Mouse (Mus musculus) thymus, adult 2 months (tissue): ENCODE data around the gene Serpinb9b. TPM values are rescaled to one million over a fixed set of nuclear protein-coding genes. Genes with fewer than 3 reads are reported as not detected.
"Not testable (repeated sequence)": the region's sequence is repeated elsewhere in the genome, so short reads cannot be mapped to it uniquely, and the experiment has no call there.

Source experiments
- DNase-seq: peaks from one replicate; pipeline ENCODE4 v3.0.0; 2021
- H3K27ac ChIP-seq: fragments of 200-500 bp; 2 replicates; pipeline ENCODE4 v1.5.1; 2012; ENCODE audit warnings: low read length, control low read depth; ENCODE audit not compliant: control insufficient read depth, insufficient read depth
- H3K27me3 ChIP-seq: fragments of 200-500 bp; 2 replicates; pipeline ENCODE4 v1.6.1; 2012; ENCODE audit warnings: mild to moderate bottlenecking, low read length, moderate library complexity, mixed read lengths; ENCODE audit not compliant: control insufficient read depth, insufficient read depth
- H3K36me3 ChIP-seq: fragments of 200-500 bp; 2 replicates; pipeline ENCODE4 v1.6.1; 2012; ENCODE audit warnings: mild to moderate bottlenecking, low read length, moderate library complexity; ENCODE audit not compliant: control insufficient read depth, insufficient read depth
- H3K4me1 ChIP-seq: fragments of 200-500 bp; replicated peaks from 2 replicates; pipeline ENCODE4 v1.6.1; 2012; ENCODE audit warnings: low read length; ENCODE audit not compliant: control insufficient read depth, insufficient read depth
- H3K4me3 ChIP-seq: fragments of 200-500 bp; 2 replicates; pipeline ENCODE4 v1.5.1; 2012; ENCODE audit warnings: mild to moderate bottlenecking, low read length, control low read depth, moderate library complexity; ENCODE audit not compliant: control insufficient read depth, insufficient read depth
- CTCF ChIP-seq: fragments of 200-500 bp; IDR thresholded peaks from 2 replicates; pipeline ENCODE4 v1.5.1; 2012; ENCODE audit warnings: mild to moderate bottlenecking, control low read depth, low read length, moderate library complexity, borderline replicate concordance; ENCODE audit not compliant: control insufficient read depth, poor library complexity, insufficient read depth; ENCODE audit errors: extremely low read depth
- POLR2A ChIP-seq: fragments of 200-500 bp; IDR thresholded peaks from 2 replicates; pipeline ENCODE4 v1.6.1; 2012; ENCODE audit warnings: mild to moderate bottlenecking, low read length, control low read depth, moderate library complexity; ENCODE audit not compliant: control insufficient read depth, poor library complexity, insufficient read depth; ENCODE audit errors: extremely low read depth
- WGBS: fragments of 180-500 bp; shearing (Covaris S2); methylation state at CpG from one replicate; pipeline ENCODE4 v1.1.7; 2018; 5-methylcytosine and 5-hydroxymethylcytosine counted together
- polyA plus RNA-seq: library from polyadenylated mRNA; depleted of rRNA; stranded (reverse); fragments of >200 nt; gene quantifications from 2 replicates; pipeline ENCODE4 v1.2.3, GENCODE M21; 2012

The Serpinb9b gene
- polyA plus RNA-seq, 1 experiment = 0.34 TPM

DNA sequence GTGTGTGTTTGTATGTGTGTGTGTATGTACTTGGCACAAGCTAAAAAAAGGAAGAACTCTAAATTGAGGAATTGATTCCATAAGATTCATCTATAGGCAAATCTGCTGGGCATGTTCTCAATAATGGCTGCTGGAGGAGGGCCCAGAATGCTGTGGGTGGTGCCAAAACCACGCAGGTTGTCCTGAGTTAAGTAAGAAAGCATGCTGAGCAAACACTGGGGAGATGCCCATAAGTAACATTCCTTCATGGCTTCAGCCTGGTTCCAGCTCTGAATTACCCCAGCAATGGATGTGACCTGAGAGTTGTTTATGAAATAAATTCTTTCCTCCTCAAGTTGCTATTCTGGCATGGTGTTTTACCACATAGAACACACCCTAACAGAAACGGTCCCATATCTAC is 13.9 kb upstream of the Serpinb9b start:
- Histone ChIP-seq H3K4me3 (no peak overlapping the region), H3K27ac (no peak overlapping the region), H3K36me3 (0 out of 2 replicates have a peak, but pooled peaks cover 6% of the 10 kb centered on the region), H3K4me1 (no peaks in the 10 kb centered on the region), H3K27me3 (no peaks in the 10 kb centered on the region)
- TF ChIP-seq CTCF (no peak), POLR2A (no peak)
- DNase-seq = no peak
- WGBS = 89% methylated on average over 2 of the region's 2 CpGs

DNA sequence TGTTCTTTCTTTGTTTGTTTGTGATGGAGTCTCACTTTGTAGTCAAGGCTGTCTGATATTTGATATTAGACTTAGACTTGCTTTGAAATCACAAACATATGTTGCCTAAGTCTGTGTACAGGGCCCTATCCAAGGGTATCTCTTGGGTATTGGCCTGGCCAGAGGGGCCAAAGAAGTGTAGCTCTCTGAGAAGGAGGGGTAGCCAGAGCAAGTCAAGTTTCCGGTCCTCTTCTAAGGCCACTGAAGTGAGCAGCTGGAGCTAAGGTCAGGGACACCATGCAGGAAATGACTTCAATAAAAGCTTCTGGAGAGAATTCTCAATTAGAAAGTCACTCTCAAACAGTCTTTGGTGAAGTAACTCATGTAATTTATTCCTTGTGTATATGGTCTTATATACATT is 4.8 kb upstream of the Serpinb9b start:
- no peaks in the 10 kb centered on the region for H3K36me3 ChIP-seq
- DNase-seq = no peak
- no peaks in the 10 kb centered on the region for H3K27me3 ChIP-seq
- WGBS = 88% methylated on average over 1 of the region's 1 CpGs
- H3K4me3 ChIP-seq = no peak overlapping the region
- no peaks in the 10 kb centered on the region for H3K4me1 ChIP-seq
- H3K27ac ChIP-seq = no peak overlapping the region
- no peak for TF ChIP-seq CTCF
- no peak for TF ChIP-seq POLR2A

DNA sequence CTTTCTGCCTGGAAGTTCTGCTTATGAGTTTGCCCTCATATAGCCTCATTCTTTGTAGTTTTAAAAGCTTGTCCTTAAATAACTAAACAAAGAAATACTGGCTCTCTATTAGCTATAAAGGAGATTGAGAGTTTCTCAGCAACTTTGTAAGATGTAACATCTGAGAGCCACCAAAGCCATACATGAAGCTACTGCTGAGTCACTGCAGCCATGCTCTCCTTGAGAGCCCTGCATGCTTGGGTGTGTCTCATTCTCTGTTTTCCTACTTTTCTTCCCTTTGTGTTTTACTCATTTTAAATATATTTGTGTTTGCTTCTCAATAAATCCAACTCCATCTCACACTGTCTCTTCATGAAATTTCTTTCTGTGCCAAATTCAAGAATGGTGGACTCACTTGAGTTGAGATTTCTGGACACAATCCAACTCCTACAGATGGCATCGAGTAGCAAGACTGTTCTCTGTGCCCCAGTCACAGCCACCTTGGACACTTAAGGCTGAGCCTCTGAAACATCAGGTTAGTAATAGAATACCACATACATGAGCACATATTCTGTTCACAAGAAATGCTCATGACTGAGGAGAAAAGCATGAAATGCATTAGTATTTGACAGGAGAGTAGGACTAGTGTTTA is 674 bp upstream of the Serpinb9b start:
- DNase-seq = no peak
- no peak overlapping the region for H3K27ac ChIP-seq
- no peaks in the 10 kb centered on the region for H3K36me3 ChIP-seq
- H3K4me3 ChIP-seq = no peak overlapping the region
- TF ChIP-seq CTCF (no peak), POLR2A (no peak)
- no peaks in the 10 kb centered on the region for H3K27me3 ChIP-seq
- no peaks in the 10 kb centered on the region for H3K4me1 ChIP-seq
- WGBS = 33% methylated on average over 1 of the region's 1 CpGs

DNA sequence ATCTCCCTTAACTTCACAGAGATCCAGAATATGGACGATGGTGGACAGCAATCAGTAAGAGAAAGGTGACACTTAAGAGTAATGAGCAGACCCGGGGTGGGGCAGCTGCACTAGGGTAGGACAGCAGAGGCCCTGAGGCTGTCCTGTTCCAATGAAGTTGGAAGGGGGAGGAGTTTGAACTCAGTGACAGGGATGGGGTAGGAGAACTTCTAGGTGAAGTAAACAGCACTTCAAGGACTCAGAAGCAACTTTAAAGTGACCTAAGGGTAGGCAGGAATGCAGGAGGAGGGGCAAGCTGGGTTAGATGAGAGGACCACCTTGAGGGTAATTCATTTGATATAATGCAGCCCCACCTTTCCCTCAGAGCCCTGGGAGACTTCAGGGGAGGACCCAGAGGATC is 930 bp downstream of the Serpinb9b start:
- no peaks in the 10 kb centered on the region for H3K36me3 ChIP-seq
- WGBS = 73% methylated on average over 2 of the region's 2 CpGs
- H3K4me3 ChIP-seq = no peak overlapping the region
- DNase-seq = no peak
- H3K27me3 ChIP-seq = no peaks in the 10 kb centered on the region
- no peaks in the 10 kb centered on the region for H3K4me1 ChIP-seq
- H3K27ac ChIP-seq = no peak overlapping the region
- TF ChIP-seq CTCF = no peak
- TF ChIP-seq POLR2A = no peak

DNA sequence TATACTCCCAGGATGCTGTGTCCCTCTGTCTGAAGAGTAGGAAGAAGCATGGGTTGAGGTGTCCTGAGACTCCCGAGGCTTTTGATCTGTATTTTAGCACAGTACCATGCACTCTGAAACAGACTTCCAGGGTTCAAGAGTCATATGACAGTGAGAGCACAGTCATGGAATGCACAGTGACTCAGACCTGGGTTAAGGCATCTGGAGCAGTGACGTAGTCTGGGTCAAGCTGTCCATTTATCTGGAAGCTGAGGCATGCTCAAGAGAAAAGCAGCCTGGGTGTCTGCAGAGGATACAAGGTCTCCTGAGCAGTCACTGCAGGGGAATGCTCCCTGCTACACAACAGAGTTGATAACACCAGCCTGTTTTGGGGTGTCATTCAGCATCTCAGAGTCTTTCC is 1.3 kb downstream of the Serpinb9b start:
- Histone ChIP-seq H3K27ac (no peak overlapping the region), H3K27me3 (no peaks in the 10 kb centered on the region), H3K36me3 (no peaks in the 10 kb centered on the region), H3K4me3 (no peak overlapping the region), H3K4me1 (no peaks in the 10 kb centered on the region)
- no peak for DNase-seq
- TF ChIP-seq POLR2A = no peak
- TF ChIP-seq CTCF = no peak
- WGBS = 83% methylated on average over 2 of the region's 2 CpGs

DNA sequence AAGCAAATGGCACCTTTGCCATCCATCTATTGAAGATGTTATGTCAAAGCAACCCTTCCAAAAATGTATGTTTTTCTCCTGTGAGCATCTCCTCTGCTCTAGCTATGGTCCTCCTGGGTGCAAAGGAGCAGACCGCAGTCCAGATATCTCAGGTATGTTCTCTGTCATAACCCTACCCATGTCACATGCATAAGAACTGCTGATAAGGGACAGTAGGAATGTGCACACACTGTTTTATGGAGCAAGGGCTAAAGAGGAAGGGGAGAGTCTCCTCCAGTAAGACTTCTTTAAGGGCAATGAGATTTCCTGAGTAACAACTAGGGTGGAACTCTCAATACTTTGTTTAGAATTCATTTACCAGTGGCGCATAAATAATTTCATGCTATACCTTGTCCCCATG is 2.3 kb downstream of the Serpinb9b start:
- not testable (repeated sequence) for H3K27ac ChIP-seq, DNase-seq, H3K27me3 ChIP-seq, H3K36me3 ChIP-seq, H3K4me3 ChIP-seq, H3K4me1 ChIP-seq
- WGBS = 98% methylated on average over 2 of the region's 2 CpGs

DNA sequence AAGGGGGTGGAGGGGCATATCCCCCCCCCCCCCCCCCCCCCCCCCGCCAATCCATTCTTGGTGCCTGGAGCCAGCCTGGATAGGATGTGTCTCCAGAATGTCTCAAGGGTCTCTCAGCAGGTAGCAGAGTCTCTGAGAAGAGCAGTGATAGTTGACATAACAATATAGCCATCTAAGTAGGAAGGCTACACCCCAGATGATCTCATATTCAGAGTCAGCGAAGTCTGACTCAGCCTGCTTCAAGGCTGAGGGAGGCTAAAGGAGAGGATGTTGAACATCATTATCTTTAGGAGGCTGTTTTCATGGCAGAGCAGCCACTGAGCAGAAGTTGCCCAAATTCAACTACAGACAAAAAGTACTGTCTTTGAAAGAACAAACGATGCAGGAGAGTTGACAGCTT is 3.1 kb downstream of the Serpinb9b start:
- TF ChIP-seq CTCF = no peak
- TF ChIP-seq POLR2A = no peak
- Histone ChIP-seq H3K4me1 (no peaks in the 10 kb centered on the region), H3K36me3 (no peaks in the 10 kb centered on the region), H3K4me3 (no peak overlapping the region), H3K27ac (no peak overlapping the region), H3K27me3 (no peaks in the 10 kb centered on the region)
- WGBS = 89% methylated on average over 2 of the region's 3 CpGs
- DNase-seq = no peak
